Mouse (Mus musculus): ENCODE measurements around the gene Cdh23. TPM values are rescaled to one million over a fixed set of nuclear protein-coding genes. Genes with fewer than 3 reads are reported as not detected.
A peak's percentile ranks its signal among the peaks of the same experiment; 100 is the strongest.

The Cdh23 gene
- polyA plus RNA-seq, 1 experiment from 2014 or later = 0.26 TPM

DNA sequence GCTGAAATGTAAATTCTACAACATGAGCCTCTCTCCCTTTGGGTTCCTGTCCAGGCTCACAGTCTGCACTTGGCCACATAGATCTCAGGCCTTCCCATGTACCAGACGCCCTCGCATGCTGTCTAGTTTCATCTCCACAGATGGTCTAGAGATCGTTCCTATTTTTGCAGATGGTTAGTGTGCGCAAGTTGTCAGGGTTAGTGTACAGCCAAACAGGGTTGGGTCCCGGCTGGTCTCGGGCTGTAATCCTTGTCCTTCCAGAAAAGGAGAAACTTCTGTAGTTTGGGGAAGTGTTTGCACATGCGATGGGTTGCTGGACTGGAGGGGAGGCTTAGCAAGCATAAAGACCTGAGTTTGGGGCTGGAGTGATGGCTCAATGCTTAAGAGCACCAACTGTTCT is 409.7 kb downstream of the Cdh23 start:
- Histone ChIP-seq H3K27me3 (replicated peaks; ENCODE audit: control insufficient read depth, insufficient read depth, low read length) (no peaks in the 10 kb centered on the region), H3K36me3 (ENCODE audit: control insufficient read depth, insufficient read depth) (peaks cover 6% of the 10 kb centered on the region; the same call in 1 of the 2 replicates), H3K9me3 (ENCODE audit: control insufficient read depth) (no peaks in the 10 kb centered on the region), H3K27ac (ENCODE audit: low read depth, low read length) (no peak overlapping the region), H3K4me3 (ENCODE audit: low read depth, low read length) (no peak overlapping the region), H3K4me1 (replicated peaks; ENCODE audit: control insufficient read depth, insufficient read depth, low read length) (peaks cover 18% of the 10 kb centered on the region), H3K4me2 (replicated peaks; ENCODE audit: low read depth) (no peak overlapping the region), H3K9ac (ENCODE audit: low read depth, low read length) (no peak overlapping the region)
- no peak for TF ChIP-seq CTCF (IDR thresholded peaks at IDR 0.05; ENCODE audit: low read depth)
- WGBS = 88% methylated on average over 7 of the region's 7 CpGs
- no peak for ATAC-seq

DNA sequence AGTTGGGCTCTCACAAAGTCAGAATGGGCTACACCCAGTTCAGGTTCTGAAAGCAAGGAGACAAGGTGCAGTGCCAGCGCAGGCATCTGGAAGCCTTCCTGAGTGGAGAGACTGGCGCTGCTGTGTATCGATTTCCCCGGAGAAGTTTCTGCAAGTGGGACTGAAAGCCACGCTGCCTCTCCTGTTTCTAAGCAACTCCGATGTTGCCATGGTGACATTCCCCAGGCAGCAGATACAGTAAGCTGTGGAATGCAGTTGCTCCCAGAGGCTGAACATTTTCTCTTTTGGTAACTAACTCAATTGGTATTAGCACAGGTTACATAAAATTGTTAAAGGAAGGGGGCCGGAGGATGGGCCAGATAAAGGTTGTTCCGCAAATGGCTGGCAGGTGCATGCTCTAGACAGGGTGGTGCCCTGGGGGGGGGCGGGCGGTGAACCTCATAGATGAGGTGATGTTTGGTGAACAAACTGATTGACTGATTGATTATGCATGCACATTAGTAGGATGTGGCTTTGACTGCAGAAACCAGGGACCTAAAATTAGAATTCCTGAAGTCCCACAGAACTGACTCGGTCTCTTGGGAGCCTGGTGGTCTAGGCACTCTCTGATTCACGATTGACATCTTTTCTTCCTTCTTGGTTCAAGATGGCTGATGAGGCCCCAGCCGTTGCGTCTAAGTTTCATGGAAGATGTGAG is 410.5 kb downstream of the Cdh23 start:
- H3K27me3 ChIP-seq (replicated peaks; ENCODE audit: control insufficient read depth, insufficient read depth, low read length) = no peaks in the 10 kb centered on the region
- H3K9me3 ChIP-seq (ENCODE audit: control insufficient read depth) = no peaks in the 10 kb centered on the region
- no peak for TF ChIP-seq CTCF (IDR thresholded peaks at IDR 0.05; ENCODE audit: low read depth)
- H3K36me3 ChIP-seq (ENCODE audit: control insufficient read depth, insufficient read depth) = no peaks in the 10 kb centered on the region
- H3K4me3 ChIP-seq (ENCODE audit: low read depth, low read length) = no peak overlapping the region
- 0 out of 2 replicates have a peak overlapping the region, but pooled peaks have one; percentile 17 for H3K4me2 ChIP-seq (replicated peaks; ENCODE audit: low read depth)
- H3K9ac ChIP-seq (ENCODE audit: low read depth, low read length) = no peak overlapping the region
- H3K4me1 ChIP-seq (replicated peaks; ENCODE audit: control insufficient read depth, insufficient read depth, low read length) = peaks cover 23% of the 10 kb centered on the region
- no peak for ATAC-seq
- whole genome bisulfite sequencing = 53% methylated on average over 14 of the region's 14 CpGs
- H3K27ac ChIP-seq (ENCODE audit: low read depth, low read length) = peak overlapping the region; percentile 3; the same call in 1 of the 2 replicates

DNA sequence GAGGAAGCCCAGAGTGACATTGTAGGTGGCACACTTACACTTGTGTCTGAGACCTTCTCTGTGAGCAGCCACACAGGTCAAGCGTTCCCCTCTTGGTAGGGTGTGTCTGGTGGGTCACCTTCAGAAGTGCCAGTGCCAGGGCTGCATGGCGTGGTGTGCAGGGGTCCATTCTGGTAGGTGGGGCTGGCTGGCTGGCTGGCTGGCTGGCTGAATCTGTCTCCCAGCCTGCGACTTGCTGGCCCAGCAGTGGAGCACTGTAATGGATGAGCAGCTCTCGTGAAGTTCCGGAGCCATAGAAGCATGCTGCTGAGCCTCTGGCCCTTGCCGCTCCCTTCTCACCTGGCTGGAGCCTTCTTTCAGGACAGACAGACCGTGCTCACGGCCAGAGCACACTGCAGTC is 411.1 kb downstream of the Cdh23 start:
- WGBS = 49% methylated on average over 8 of the region's 8 CpGs
- ATAC-seq = no peak
- Histone ChIP-seq H3K36me3 (ENCODE audit: control insufficient read depth, insufficient read depth) (no peaks in the 10 kb centered on the region), H3K27me3 (replicated peaks; ENCODE audit: control insufficient read depth, insufficient read depth, low read length) (no peaks in the 10 kb centered on the region), H3K9ac (ENCODE audit: low read depth, low read length) (no peak overlapping the region), H3K4me2 (replicated peaks; ENCODE audit: low read depth) (0 out of 2 replicates have a peak overlapping the region, but pooled peaks have one; percentile 17), H3K27ac (ENCODE audit: low read depth, low read length) (peak overlapping the region; percentile 3), H3K9me3 (ENCODE audit: control insufficient read depth) (no peaks in the 10 kb centered on the region), H3K4me3 (ENCODE audit: low read depth, low read length) (no peak overlapping the region), H3K4me1 (replicated peaks; ENCODE audit: control insufficient read depth, insufficient read depth, low read length) (peaks cover 20% of the 10 kb centered on the region)
- no peak for TF ChIP-seq CTCF (IDR thresholded peaks at IDR 0.05; ENCODE audit: low read depth)

DNA sequence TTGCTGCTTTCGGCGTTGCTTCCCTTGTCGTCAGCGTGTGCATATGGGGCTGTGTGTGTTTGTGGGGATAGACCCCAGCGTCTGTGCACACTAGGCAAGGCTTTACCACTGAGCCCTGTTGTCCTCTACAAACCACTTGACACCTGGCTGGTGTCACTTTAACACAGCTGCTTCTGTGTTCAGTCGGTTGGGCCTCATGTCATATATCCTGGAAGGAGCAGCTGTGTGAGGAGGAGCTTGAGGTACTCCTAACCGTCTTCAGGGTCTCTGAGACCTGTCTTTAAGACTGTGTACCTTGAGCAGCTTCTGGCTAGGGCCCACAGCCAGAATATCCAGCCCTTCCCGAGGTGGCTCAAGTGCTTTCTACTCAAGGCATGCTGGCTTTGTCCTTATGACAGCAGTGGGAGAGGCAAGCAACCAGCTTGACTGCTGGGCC is 411.6 kb downstream of the Cdh23 start:
- Histone ChIP-seq H3K27me3 (replicated peaks; ENCODE audit: control insufficient read depth, insufficient read depth, low read length) (no peaks in the 10 kb centered on the region), H3K4me1 (replicated peaks; ENCODE audit: control insufficient read depth, insufficient read depth, low read length) (peaks cover 20% of the 10 kb centered on the region), H3K36me3 (ENCODE audit: control insufficient read depth, insufficient read depth) (no peaks in the 10 kb centered on the region; the same call in 1 of the 2 replicates), H3K9ac (ENCODE audit: low read depth, low read length) (no peak overlapping the region), H3K27ac (ENCODE audit: low read depth, low read length) (peak overlapping the region; percentile 3), H3K9me3 (ENCODE audit: control insufficient read depth) (no peaks in the 10 kb centered on the region), H3K4me2 (replicated peaks; ENCODE audit: low read depth) (0 out of 2 replicates have a peak overlapping the region, but pooled peaks have one; percentile 17), H3K4me3 (ENCODE audit: low read depth, low read length) (no peak overlapping the region)
- 0 out of 2 replicates have a peak, but pooled peaks have one; percentile 14 for ATAC-seq
- no peak for TF ChIP-seq CTCF (IDR thresholded peaks at IDR 0.05; ENCODE audit: low read depth)
- WGBS = 44% methylated on average over 8 of the region's 8 CpGs

DNA sequence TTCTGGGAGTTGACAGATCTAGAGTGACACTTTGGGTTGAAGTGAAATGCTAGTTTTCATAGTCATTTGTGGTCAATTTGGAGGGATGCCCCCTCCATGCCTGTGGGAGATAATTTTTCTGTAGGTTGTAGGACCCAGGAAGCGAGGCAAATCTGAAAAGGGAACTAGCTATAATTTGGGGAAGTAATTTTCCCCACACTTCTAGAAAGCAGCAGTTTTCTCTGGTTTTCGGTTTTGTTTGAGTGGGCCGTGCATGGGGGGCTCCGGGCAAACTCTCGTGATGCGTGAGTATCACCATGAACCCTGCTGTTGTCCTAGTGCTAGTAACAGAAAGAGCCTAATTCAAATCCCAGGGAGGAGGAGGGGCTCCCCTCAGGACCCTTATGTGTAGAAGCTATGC is 412.0 kb downstream of the Cdh23 start:
- H3K9ac ChIP-seq (ENCODE audit: low read depth, low read length) = no peak overlapping the region
- no peak overlapping the region for H3K4me3 ChIP-seq (ENCODE audit: low read depth, low read length)
- H3K4me2 ChIP-seq (replicated peaks; ENCODE audit: low read depth) = no peak overlapping the region
- no peak for TF ChIP-seq CTCF (IDR thresholded peaks at IDR 0.05; ENCODE audit: low read depth)
- no peaks in the 10 kb centered on the region for H3K9me3 ChIP-seq (ENCODE audit: control insufficient read depth)
- 90% methylated on average over 6 of the region's 6 CpGs for WGBS
- no peaks in the 10 kb centered on the region; the same call in 1 of the 2 replicates for H3K36me3 ChIP-seq (ENCODE audit: control insufficient read depth, insufficient read depth)
- no peak for ATAC-seq
- H3K4me1 ChIP-seq (replicated peaks; ENCODE audit: control insufficient read depth, insufficient read depth, low read length) = peaks cover 20% of the 10 kb centered on the region
- H3K27ac ChIP-seq (ENCODE audit: low read depth, low read length) = 0 out of 2 replicates have a peak overlapping the region, but pooled peaks have one; percentile 28
- H3K27me3 ChIP-seq (replicated peaks; ENCODE audit: control insufficient read depth, insufficient read depth, low read length) = no peaks in the 10 kb centered on the region

DNA sequence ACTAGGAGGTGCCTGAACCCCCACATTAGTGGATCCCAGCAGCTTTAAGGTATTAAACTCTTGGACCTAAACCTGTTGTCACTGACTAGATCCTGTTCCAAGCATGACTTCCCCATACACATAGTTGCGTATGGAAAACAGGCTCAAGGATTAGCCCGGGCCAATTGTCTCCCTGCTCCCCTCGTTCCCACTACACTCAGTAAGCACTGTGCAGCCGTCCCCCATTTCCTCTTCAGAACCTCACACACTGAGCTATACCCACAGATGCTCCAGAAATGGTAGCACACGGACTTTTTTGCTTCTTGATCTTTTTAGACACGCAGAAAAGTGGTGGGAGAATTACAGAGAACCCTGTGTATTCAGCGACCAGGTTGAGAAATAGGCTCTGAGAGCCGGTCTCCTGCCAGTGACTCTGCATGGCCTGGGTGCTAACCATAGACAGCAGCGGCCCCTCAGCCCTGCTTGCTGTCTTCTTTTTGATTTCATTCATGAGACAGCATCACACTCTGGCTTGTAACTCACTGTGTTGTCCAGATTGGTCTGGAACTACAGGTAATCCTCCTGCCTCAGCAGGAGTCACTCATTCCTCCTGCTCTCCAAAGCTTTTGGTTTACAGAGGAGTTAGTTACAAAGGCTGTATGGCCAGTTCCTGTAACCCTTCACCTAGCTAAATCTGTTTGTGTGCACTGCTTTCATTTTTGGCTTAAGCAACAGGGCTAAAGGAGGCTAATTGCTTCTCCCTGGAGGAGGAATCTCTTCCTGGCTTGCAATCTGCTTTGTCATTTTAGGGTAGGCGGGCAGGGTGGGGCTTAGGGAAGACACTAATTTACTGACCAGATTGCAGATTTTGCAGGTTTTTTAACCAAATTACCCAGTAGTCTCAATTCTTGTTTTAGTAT is 413.9 kb downstream of the Cdh23 start:
- H3K36me3 ChIP-seq (ENCODE audit: control insufficient read depth, insufficient read depth) = no peaks in the 10 kb centered on the region; the same call in 1 of the 2 replicates

More for the DNA sequence above, 413.9 kb downstream of the Cdh23 start:
- H3K4me2 ChIP-seq (replicated peaks; ENCODE audit: low read depth) = no peak overlapping the region; the same call in 1 of the 2 replicates
- no peak for TF ChIP-seq CTCF (IDR thresholded peaks at IDR 0.05; ENCODE audit: low read depth)
- no peak overlapping the region for H3K9ac ChIP-seq (ENCODE audit: low read depth, low read length)
- H3K4me3 ChIP-seq (ENCODE audit: low read depth, low read length) = no peak overlapping the region
- 72% methylated on average over 10 of the region's 10 CpGs for WGBS
- H3K4me1 ChIP-seq (replicated peaks; ENCODE audit: control insufficient read depth, insufficient read depth, low read length) = peaks cover 20% of the 10 kb centered on the region
- no peaks in the 10 kb centered on the region for H3K27me3 ChIP-seq (replicated peaks; ENCODE audit: control insufficient read depth, insufficient read depth, low read length)
- H3K27ac ChIP-seq (ENCODE audit: low read depth, low read length) = peak overlapping the region; percentile 15
- H3K9me3 ChIP-seq (ENCODE audit: control insufficient read depth) = no peaks in the 10 kb centered on the region
- no peak for ATAC-seq

Data from intestine, postnatal 0 days (tissue).